Mouse (Mus musculus) embryonic fibroblast, embryonic 13.5 days (primary cell): ENCODE results near the gene Fcor.

Source experiments
- CTCF ChIP-seq: IDR thresholded peaks from 2 replicates; pipeline ENCODE4 v1.5.1; 2011; ENCODE audit warnings: mild to moderate bottlenecking, control low read depth, low read length, moderate library complexity, borderline replicate concordance; ENCODE audit not compliant: insufficient read depth
- POLR2A ChIP-seq: IDR thresholded peaks from 2 replicates; pipeline ENCODE4 v1.6.1; 2011; ENCODE audit warnings: low read depth, mild to moderate bottlenecking, control low read depth, low read length, moderate library complexity

GRCm38 (mm10) chr8:3718559-3718958 is 46.4 kb upstream of the Fcor start:
- peak; percentile 92 for TF ChIP-seq CTCF
- TF ChIP-seq POLR2A: no peak
